Mouse (Mus musculus) embryonic fibroblast, embryonic 13.5 days (primary cell): ENCODE measurements around the gene Cnot6.

Experiments used
- CTCF ChIP-seq: IDR thresholded peaks from 2 replicates; pipeline ENCODE4 v1.5.1; 2011; ENCODE audit warnings: mild to moderate bottlenecking, control low read depth, low read length, moderate library complexity, borderline replicate concordance; ENCODE audit not compliant: insufficient read depth
- POLR2A ChIP-seq: IDR thresholded peaks from 2 replicates; pipeline ENCODE4 v1.6.1; 2011; ENCODE audit warnings: low read depth, mild to moderate bottlenecking, control low read depth, low read length, moderate library complexity

DNA sequence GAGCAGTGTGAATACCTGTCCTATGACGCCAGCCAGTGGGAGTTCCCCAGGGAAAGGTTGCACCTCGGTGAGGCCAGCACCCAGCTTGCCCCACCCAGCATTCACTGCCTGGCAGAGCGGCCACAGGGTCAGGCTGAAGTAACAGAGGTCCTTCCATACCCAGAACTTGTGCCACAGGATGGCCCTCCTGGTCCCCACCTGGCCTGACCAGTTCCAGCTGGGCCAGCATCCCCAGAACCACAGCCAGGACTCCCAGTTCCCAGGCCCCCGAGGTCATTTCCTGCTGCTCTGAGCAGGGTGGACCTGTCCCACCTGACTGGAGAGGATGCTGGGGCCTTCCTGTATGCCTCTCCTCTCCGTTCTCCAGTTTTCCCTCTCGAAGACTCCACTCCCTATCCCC lies 76.9 kb downstream of the Cnot6 start:
- no peak for TF ChIP-seq CTCF
- no peak for TF ChIP-seq POLR2A
